Mouse (Mus musculus) lung, postnatal 36 days (tissue): ENCODE results near the gene Klk1b16.
"Not testable (repeated sequence)": the region's sequence is repeated elsewhere in the genome, so short reads cannot be mapped to it uniquely, and the experiment has no call there.

Experiments used
- DNase-seq: peaks from one replicate; pipeline ENCODE4 v3.0.0; 2022; ENCODE audit warnings: mixed read lengths

The Klk1b16 gene

DNA sequence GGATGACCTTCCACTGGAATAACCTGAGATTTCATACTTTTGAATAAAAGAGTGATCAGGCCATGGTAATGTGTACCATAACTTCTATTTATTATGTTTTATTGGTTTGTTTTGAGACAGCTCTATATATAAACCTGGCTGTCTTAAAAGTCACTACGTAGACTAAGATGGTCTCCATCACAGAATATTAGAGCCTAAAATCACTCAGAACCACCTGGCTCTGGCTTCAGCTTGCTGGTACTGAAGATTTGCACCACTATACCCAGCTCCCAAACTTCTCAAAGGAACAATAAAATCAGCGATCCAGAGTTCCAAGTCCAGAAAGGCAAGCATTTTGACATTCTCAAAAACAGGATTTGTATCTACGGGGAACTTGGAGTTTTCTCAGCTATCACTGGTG, at the start of gene Klk1b16:
Gene Klk1b16, plus strand, starts transcription at position 301 of the 400 bp plus-strand sequence.
- no peak for DNase-seq

DNA sequence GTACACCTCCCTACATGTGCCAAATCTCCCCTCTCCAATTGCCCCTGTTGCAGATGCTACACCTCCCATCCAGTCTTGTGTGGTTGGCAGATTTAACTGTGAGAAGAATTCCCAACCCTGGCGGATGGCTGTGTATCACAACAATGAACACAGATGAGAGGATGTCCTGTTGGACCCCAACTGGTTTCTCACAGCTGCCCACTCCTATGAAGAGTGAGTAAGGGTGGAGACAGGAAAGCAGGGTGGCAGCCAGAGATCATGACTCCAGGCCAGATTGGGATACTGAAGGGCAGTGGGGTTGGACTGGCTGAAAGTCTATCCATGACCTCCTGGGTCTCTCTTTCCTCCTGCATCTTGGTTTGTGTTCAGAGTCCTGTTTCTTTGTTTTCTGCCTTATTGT, 40.5 kb upstream of the Klk1b16 start:
- no peak for DNase-seq

DNA sequence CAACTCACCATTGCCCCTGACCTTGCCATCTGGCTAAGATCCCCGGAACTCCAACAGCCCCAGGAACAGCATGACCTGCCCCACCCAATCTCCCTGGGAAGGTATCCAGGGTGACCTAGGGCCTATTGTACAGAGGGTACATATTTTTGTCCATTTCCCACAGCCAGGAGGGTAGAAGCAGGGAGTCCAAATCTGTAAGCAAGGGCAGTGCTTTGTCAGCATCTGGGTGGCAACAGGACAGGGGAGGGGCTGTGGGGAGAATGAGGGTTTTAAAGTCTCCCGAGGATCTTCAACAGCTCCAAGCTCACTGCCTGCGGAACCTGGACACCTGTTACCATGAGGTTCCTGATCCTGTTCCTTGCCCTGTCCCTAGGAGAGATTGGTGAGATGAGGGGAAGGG, 34.5 kb upstream of the Klk1b16 start, which contains the start of gene Klk1b21:
Gene Klk1b21, plus strand, starts transcription at position 301 of the 400 bp plus-strand sequence.
- not testable (repeated sequence) for DNase-seq

DNA sequence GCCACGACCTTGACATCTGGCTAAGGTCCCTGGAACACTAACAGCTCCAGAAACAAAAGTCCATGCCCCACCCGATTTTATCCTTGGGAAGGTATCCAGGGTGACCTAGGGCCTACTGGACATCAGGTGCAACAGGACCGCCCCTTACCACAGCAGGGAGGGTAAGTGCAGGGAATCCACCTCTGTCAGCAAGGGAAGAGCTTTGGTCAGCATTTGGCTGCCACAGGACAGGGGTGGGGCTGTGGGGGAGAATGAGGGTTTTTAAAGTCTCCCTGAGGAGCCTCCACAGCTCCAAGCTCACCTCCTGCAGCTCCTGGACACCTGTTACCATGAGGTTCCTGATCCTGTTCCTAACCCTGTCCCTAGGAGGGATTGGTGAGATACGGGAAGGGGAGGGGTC, 24.2 kb upstream of the Klk1b16 start, which contains the start of gene Klk1b22:
Gene Klk1b22, plus strand, starts transcription at position 301 of the 400 bp plus-strand sequence.
- no peak for DNase-seq

DNA sequence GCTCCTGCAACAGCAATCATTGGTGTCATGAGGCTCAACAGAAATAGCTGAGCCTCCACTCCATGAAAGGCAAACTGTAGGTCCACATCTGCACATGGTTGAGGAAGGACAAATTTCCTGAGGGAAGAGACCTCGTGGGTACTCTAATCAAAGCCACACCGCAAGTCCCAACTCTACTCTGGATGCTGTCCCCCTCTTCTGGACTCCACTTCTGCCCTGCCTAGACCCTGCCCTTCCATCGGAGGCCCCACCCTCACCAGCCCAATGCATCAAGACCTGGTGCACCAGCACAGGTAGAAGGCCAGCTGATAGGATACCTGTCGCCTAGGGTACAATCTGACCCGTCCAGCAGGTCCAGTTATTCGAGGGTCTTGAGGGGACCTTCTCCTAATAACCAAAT, 13.1 kb upstream of the Klk1b16 start:
- no peak for DNase-seq

DNA sequence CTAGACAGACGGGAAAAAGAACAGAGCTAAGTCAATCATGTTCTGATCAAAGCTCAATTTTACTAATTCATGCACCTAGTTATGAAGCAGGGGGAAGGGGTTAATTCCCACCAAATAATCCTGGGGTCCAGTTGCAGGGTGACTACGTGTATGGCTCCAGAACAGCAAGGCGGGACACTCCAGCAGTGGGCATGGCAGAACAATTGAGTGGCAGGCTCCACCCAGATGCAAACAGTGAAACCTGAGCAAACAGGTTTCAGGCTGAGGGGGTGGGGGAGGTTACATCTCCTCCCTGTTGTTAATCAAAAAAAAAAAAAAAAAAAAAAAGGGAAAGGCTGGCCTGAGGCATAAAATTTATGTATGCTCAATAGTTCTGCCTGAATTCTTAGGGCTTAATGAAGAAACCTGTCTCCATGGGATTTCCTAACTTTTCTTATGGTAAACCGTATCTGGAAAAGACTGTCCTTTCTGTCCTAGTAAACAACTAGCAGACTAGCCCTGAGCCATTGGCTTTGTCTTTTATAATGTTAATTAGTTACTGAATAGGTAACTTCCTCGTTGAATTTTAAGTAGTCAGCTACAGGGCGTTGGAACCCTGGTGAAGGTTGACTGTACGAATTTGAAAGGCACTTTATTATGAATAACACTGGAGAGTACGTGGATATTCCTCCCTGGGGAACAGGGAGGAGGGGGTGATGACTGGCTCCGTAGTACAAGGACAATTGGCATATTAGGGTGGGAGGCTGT, 42.9 kb downstream of the Klk1b16 start:
- no peak for DNase-seq

DNA sequence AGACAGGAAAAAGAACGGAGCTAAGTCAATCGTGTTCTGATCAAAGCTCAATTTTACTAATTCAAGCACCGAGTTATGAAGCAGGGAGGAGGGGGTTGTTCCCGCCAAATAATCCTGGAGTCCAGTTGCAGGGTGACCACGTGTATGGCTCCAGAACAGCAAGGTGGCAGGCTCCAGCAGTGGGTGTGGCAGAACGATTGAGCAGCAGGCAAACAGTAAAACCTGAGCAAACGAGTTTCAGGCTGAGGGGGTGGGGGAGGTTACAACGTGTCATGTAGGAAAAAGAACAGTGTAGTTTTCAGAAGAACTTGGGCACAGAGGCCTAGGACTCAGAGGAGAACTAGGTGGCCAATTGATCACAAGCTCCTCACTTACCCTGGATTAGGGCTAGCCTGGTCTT, 49.9 kb downstream of the Klk1b16 start:
- not testable (repeated sequence) for DNase-seq

DNA sequence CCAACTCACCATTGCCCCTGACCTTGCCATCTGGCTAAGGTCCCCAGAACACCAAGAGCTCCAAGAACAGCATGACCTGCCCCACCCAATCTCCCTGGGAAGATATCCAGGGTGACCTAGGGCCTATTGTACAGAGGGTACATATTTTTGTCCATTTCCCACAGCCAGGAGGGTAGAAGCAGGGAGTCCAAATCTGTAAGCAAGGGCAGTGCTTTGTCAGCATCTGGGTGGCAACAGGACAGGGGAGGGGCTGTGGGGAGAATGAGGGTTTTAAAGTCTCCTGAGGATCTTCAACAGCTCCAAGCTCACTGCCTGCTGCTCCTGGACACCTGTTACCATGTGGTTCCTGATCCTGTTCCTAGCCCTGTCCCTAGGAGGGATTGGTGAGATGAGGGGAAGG, 51.4 kb downstream of the Klk1b16 start, which contains the start of gene Klk1b24:
Gene Klk1b24, plus strand, starts transcription at position 301 of the 400 bp plus-strand sequence.
- not testable (repeated sequence) for DNase-seq
